Mouse (Mus musculus): ENCODE measurements at regions not wholly inside any gene's neighbourhood (a gene's known extent, or its start where the extent isn't known, plus 50 kb on each side); places are given as distances from the start of the nearest gene placed in this dataset.

GRCm38 (mm10) chr13:6199107-6199506, 337.8 kb downstream of the Klf6 start:
- no peak for DNase-seq (ENCODE audit: low read depth in 3 of 3, low spot score in 3 of 3)
- Histone ChIP-seq H3K27ac (no peak overlapping the region), H3K4me2 (ENCODE audit: low read depth) (no peak overlapping the region), H3K36me3 (replicated peaks; ENCODE audit: control insufficient read depth, insufficient read depth, low read depth) (no peaks in the 10 kb centered on the region), H3K4me3 (ENCODE audit: insufficient read depth in 1 of 2, low read depth in 2 of 2, low read length in 2 of 2) (no peak overlapping the region), H3K9me3 (ENCODE audit: control insufficient read depth, low read length) (no peaks in the 10 kb centered on the region), H3K4me1 (replicated peaks; ENCODE audit: control insufficient read depth in 2 of 2, insufficient read depth in 2 of 2, low read length in 1 of 2) (no peaks in the 10 kb centered on the region; a peak in 1 of 4 replicates), H3K27me3 (ENCODE audit: control insufficient read depth, insufficient read depth, low read length) (no peaks in the 10 kb centered on the region), H3K9ac (replicated peaks) (no peak overlapping the region)
- TF ChIP-seq CTCF (IDR thresholded peaks at IDR 0.05; ENCODE audit: low read depth) (no peak), EP300 (IDR thresholded peaks at IDR 0.05; ENCODE audit: low read depth) (no peak)
- WGBS (ENCODE audit: insufficient replicate concordance) = 65% methylated on average over 6 of the region's 6 CpGs
- no peak for ATAC-seq (ENCODE audit: insufficient read depth)

DNA sequence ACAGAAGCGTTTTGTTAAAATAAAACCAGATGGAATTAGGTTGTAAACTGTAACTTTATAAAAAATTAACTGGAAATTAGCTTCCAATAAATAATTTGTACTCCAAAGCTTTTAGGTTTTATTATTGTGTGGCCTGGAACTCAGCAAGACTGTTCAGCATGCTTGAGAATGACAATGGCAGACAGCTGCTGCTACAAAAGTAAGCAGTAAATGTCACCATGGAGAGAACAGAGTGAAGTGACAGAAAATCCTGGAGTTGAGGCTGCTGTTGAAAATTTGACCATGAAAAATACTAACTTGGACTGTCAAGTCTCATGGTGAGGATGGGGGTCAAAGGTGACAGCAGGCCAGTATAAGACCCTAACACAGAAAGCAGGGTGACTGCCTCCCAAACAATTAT, 340.2 kb downstream of the Klf6 start:
- WGBS (ENCODE audit: insufficient replicate concordance) = 50% methylated on average over 1 of the region's 1 CpGs
- Histone ChIP-seq H3K9ac (replicated peaks) (no peak overlapping the region), H3K4me2 (ENCODE audit: low read depth) (no peak overlapping the region), H3K9me3 (ENCODE audit: control insufficient read depth, low read length) (no peaks in the 10 kb centered on the region), H3K4me3 (ENCODE audit: insufficient read depth in 1 of 2, low read depth in 2 of 2, low read length in 2 of 2) (no peak overlapping the region), H3K36me3 (replicated peaks; ENCODE audit: control insufficient read depth, insufficient read depth, low read depth) (no peaks in the 10 kb centered on the region), H3K27ac (no peak overlapping the region), H3K4me1 (replicated peaks; ENCODE audit: control insufficient read depth in 2 of 2, insufficient read depth in 2 of 2, low read length in 1 of 2) (no peaks in the 10 kb centered on the region), H3K27me3 (ENCODE audit: control insufficient read depth, insufficient read depth, low read length) (no peaks in the 10 kb centered on the region)
- no peak for TF ChIP-seq EP300 (IDR thresholded peaks at IDR 0.05; ENCODE audit: low read depth)
- TF ChIP-seq CTCF (IDR thresholded peaks at IDR 0.05; ENCODE audit: low read depth) = no peak
- no peak for ATAC-seq (ENCODE audit: insufficient read depth)
- DNase-seq (ENCODE audit: low read depth in 3 of 3, low spot score in 3 of 3) = no peak

- Histone ChIP-seq H3K4me3 (ENCODE audit: insufficient read depth in 1 of 2, low read depth in 2 of 2, low read length in 2 of 2) (no peak overlapping the region), H3K27me3 (ENCODE audit: control insufficient read depth, insufficient read depth, low read length) (no peaks in the 10 kb centered on the region), H3K36me3 (replicated peaks; ENCODE audit: control insufficient read depth, insufficient read depth, low read depth) (no peaks in the 10 kb centered on the region), H3K9me3 (ENCODE audit: control insufficient read depth, low read length) (no peaks in the 10 kb centered on the region), H3K4me1 (replicated peaks; ENCODE audit: control insufficient read depth in 2 of 2, insufficient read depth in 2 of 2, low read length in 1 of 2) (no peaks in the 10 kb centered on the region), H3K4me2 (ENCODE audit: low read depth) (no peak overlapping the region), H3K27ac (no peak overlapping the region), H3K9ac (replicated peaks) (no peak overlapping the region)
- WGBS (ENCODE audit: insufficient replicate concordance) = 57% methylated on average over 4 of the region's 4 CpGs
- ATAC-seq (ENCODE audit: insufficient read depth) = no peak
- no peak for DNase-seq (ENCODE audit: low read depth in 3 of 3, low spot score in 3 of 3)
- TF ChIP-seq CTCF (IDR thresholded peaks at IDR 0.05; ENCODE audit: low read depth) (no peak), EP300 (IDR thresholded peaks at IDR 0.05; ENCODE audit: low read depth) (no peak)
These were observed 343.1 kb upstream of the Pitrm1 start for GRCm38 (mm10) chr13:6204801-6205200.

DNA sequence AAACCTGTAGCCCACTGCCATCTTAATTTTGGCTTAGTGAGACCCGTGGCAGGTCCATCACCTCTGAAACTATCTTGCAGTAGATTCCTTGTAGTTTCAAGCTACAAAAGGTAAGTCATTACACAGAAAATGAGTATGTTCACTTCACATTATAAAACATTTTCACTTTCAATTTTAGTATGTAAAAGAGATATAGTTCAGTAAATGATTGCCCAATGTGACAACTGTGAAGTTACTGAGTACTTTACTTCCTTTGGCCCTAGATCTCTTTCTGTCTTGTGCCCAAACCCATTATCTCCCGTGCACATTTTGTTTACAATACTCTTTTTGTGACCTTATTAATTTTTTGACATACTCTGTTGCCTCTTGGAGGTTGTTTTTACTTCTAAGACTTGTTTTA, 335.4 kb upstream of the Pitrm1 start:
- WGBS (ENCODE audit: insufficient replicate concordance) = 40% methylated on average over 2 of the region's 2 CpGs
- Histone ChIP-seq H3K27ac (no peak overlapping the region), H3K9ac (replicated peaks) (no peak overlapping the region), H3K4me2 (ENCODE audit: low read depth) (no peak overlapping the region), H3K4me1 (replicated peaks; ENCODE audit: control insufficient read depth in 2 of 2, insufficient read depth in 2 of 2, low read length in 1 of 2) (no peaks in the 10 kb centered on the region), H3K9me3 (ENCODE audit: control insufficient read depth, low read length) (no peaks in the 10 kb centered on the region), H3K36me3 (replicated peaks; ENCODE audit: control insufficient read depth, insufficient read depth, low read depth) (no peaks in the 10 kb centered on the region), H3K4me3 (ENCODE audit: insufficient read depth in 1 of 2, low read depth in 2 of 2, low read length in 2 of 2) (no peak overlapping the region), H3K27me3 (ENCODE audit: control insufficient read depth, insufficient read depth, low read length) (no peaks in the 10 kb centered on the region)
- no peak for TF ChIP-seq CTCF (IDR thresholded peaks at IDR 0.05; ENCODE audit: low read depth)
- DNase-seq (ENCODE audit: low read depth in 3 of 3, low spot score in 3 of 3) (no peak), ATAC-seq (ENCODE audit: insufficient read depth) (no peak)

GRCm38 (mm10) chr13:6214189-6214588, 333.8 kb upstream of the Pitrm1 start:
- H3K4me1 ChIP-seq (replicated peaks; ENCODE audit: control insufficient read depth in 2 of 2, insufficient read depth in 2 of 2, low read length in 1 of 2) = no peaks in the 10 kb centered on the region
- no peaks in the 10 kb centered on the region for H3K9me3 ChIP-seq (ENCODE audit: control insufficient read depth, low read length)
- ATAC-seq (ENCODE audit: insufficient read depth) (no peak), DNase-seq (ENCODE audit: low read depth in 3 of 3, low spot score in 3 of 3) (no peak)
- TF ChIP-seq CTCF (IDR thresholded peaks at IDR 0.05; ENCODE audit: low read depth) (no peak), EP300 (IDR thresholded peaks at IDR 0.05; ENCODE audit: low read depth) (no peak)
- no peaks in the 10 kb centered on the region for H3K36me3 ChIP-seq (replicated peaks; ENCODE audit: control insufficient read depth, insufficient read depth, low read depth)
- H3K27me3 ChIP-seq (ENCODE audit: control insufficient read depth, insufficient read depth, low read length) = no peaks in the 10 kb centered on the region
- WGBS (ENCODE audit: insufficient replicate concordance) = 64% methylated on average over 2 of the region's 2 CpGs
- H3K27ac ChIP-seq = no peak overlapping the region
- H3K4me2 ChIP-seq (ENCODE audit: low read depth) = no peak overlapping the region
- no peak overlapping the region for H3K9ac ChIP-seq (replicated peaks)
- no peak overlapping the region for H3K4me3 ChIP-seq (ENCODE audit: insufficient read depth in 1 of 2, low read depth in 2 of 2, low read length in 2 of 2)

Data from liver, embryonic 14.5 days (tissue).